Mouse (Mus musculus) small intestine, adult 2 months (tissue): ENCODE data around the gene Actr3b. TPM values are rescaled to one million over a fixed set of nuclear protein-coding genes. Genes with fewer than 3 reads are reported as not detected.
"Not testable (repeated sequence)": the region's sequence is repeated elsewhere in the genome, so short reads cannot be mapped to it uniquely, and the experiment has no call there.

Experiments
- H3K27ac ChIP-seq: fragments of 200-500 bp; 2 replicates; pipeline ENCODE4 v1.5.1; 2012; ENCODE audit warnings: low read depth, low read length, control low read depth, inconsistent platforms; ENCODE audit not compliant: insufficient read depth
- H3K27me3 ChIP-seq: fragments of 200-500 bp; 2 replicates; pipeline ENCODE4 v1.6.1; 2012; ENCODE audit warnings: mild to moderate bottlenecking, moderate library complexity, low read length, inconsistent platforms; ENCODE audit not compliant: control insufficient read depth, insufficient read depth
- H3K36me3 ChIP-seq: fragments of 200-500 bp; 2 replicates; pipeline ENCODE4 v1.6.1; 2012; ENCODE audit warnings: mild to moderate bottlenecking, low read length, control low read depth, inconsistent platforms; ENCODE audit not compliant: control insufficient read depth, insufficient read depth
- H3K4me1 ChIP-seq: fragments of 200-500 bp; 2 replicates; pipeline ENCODE4 v1.6.1; 2012; ENCODE audit warnings: low read length, inconsistent platforms, mixed read lengths; ENCODE audit not compliant: control insufficient read depth, insufficient read depth, insufficient read length
- H3K4me3 ChIP-seq: fragments of 200-500 bp; 2 replicates; pipeline ENCODE4 v1.5.1; 2012; ENCODE audit warnings: low read depth, mild to moderate bottlenecking, control low read depth, inconsistent platforms, low read length, moderate library complexity
- CTCF ChIP-seq: fragments of 200-500 bp; IDR thresholded peaks from 2 replicates; pipeline ENCODE4 v1.5.1; 2012; ENCODE audit warnings: low read depth, mild to moderate bottlenecking, control low read depth, inconsistent platforms, low read length, moderate library complexity, mixed read lengths; ENCODE audit not compliant: insufficient replicate concordance, insufficient read length; ENCODE audit errors: extremely low read depth
- POLR2A ChIP-seq: fragments of 200-500 bp; IDR thresholded peaks from 2 replicates; pipeline ENCODE4 v1.6.1; 2012; ENCODE audit warnings: low read depth, mild to moderate bottlenecking, control low read depth, inconsistent platforms, low read length, moderate library complexity
- WGBS: fragments of 180-500 bp; shearing (Covaris S2); methylation state at CpG from one replicate; pipeline ENCODE4 v1.1.7; 2018; 5-methylcytosine and 5-hydroxymethylcytosine counted together
- polyA plus RNA-seq: library from polyadenylated mRNA; depleted of rRNA; stranded (reverse); fragments of >200 nt; gene quantifications from 2 replicates; pipeline ENCODE4 v1.2.3, GENCODE M21; 2012; rRNA removed

The Actr3b gene
- polyA plus RNA-seq: 0.08 and 0.09 TPM in 2 replicates

- peak within 1 kb of the TSS; percentile 69 for H3K4me3 ChIP-seq
- no peak within 1 kb of the TSS for H3K27ac ChIP-seq
- no peaks in the 10 kb centered on the region for H3K36me3 ChIP-seq
- no peak for TF ChIP-seq POLR2A
- TF ChIP-seq CTCF: no peak
- 0 out of 2 replicates have a peak, but pooled peaks cover 5% of the 10 kb centered on the region for H3K4me1 ChIP-seq
- peaks cover 4% of the 10 kb centered on the region; the same call in 1 of the 2 replicates for H3K27me3 ChIP-seq
- 2% methylated on average over 45 of the region's 45 CpGs for WGBS
Measured at GRCm38 (mm10) chr5:25759460-25760409, at the start of gene Actr3b. Gene Actr3b, plus strand, starts transcription at chr5:25759997.

GRCm38 (mm10) chr5:25713001-25713706 lies 46.6 kb upstream of the Actr3b start:
- not testable (repeated sequence) for H3K4me3 ChIP-seq, H3K36me3 ChIP-seq, H3K27ac ChIP-seq, H3K27me3 ChIP-seq, H3K4me1 ChIP-seq
- 96% methylated on average over 4 of the region's 4 CpGs for WGBS

GRCm38 (mm10) chr5:25719390-25719789 lies 40.4 kb upstream of the Actr3b start:
- TF ChIP-seq POLR2A: no peak
- no peak for TF ChIP-seq CTCF

GRCm38 (mm10) chr5:25723016-25723415 lies 36.8 kb upstream of the Actr3b start:
- H3K4me3 ChIP-seq: no peak overlapping the region
- 83% methylated on average over 2 of the region's 2 CpGs for WGBS

More at GRCm38 (mm10) chr5:25719390-25719789, 40.4 kb upstream of the Actr3b start:
- H3K27ac ChIP-seq: no peak overlapping the region
- H3K4me3 ChIP-seq: no peak overlapping the region
- H3K27me3 ChIP-seq: no peaks in the 10 kb centered on the region
- H3K36me3 ChIP-seq: no peaks in the 10 kb centered on the region
- no peaks in the 10 kb centered on the region for H3K4me1 ChIP-seq
- WGBS: 90% methylated on average over 4 of the region's 4 CpGs

GRCm38 (mm10) chr5:25724134-25724675 lies 35.6 kb upstream of the Actr3b start:
- TF ChIP-seq POLR2A (no peak), CTCF (no peak)
- Histone ChIP-seq H3K27ac (no peak overlapping the region), H3K27me3 (no peaks in the 10 kb centered on the region), H3K36me3 (no peaks in the 10 kb centered on the region), H3K4me1 (no peaks in the 10 kb centered on the region), H3K4me3 (no peak overlapping the region)
- WGBS: 24% methylated on average over 1 of the region's 1 CpGs

More at GRCm38 (mm10) chr5:25723016-25723415, 36.8 kb upstream of the Actr3b start:
- Histone ChIP-seq H3K36me3 (no peaks in the 10 kb centered on the region), H3K4me1 (no peaks in the 10 kb centered on the region), H3K27ac (no peak overlapping the region), H3K27me3 (no peaks in the 10 kb centered on the region)
- TF ChIP-seq POLR2A (no peak), CTCF (no peak)

GRCm38 (mm10) chr5:25734318-25734717 lies 25.5 kb upstream of the Actr3b start:
- Histone ChIP-seq H3K27me3 (no peaks in the 10 kb centered on the region), H3K27ac (no peak overlapping the region), H3K36me3 (no peaks in the 10 kb centered on the region), H3K4me1 (0 out of 2 replicates have a peak, but pooled peaks cover 2% of the 10 kb centered on the region), H3K4me3 (no peak overlapping the region)
- TF ChIP-seq CTCF: peak; percentile 63; the same call in 1 of the 2 replicates
- no peak for TF ChIP-seq POLR2A
- 12% methylated on average over 1 of the region's 1 CpGs for WGBS
